Mouse (Mus musculus) adrenal gland, adult 8-10 months (tissue): ENCODE results near the gene Rplp2. TPM values are rescaled to one million over a fixed set of nuclear protein-coding genes. Genes with fewer than 3 reads are reported as not detected.

ENCODE experiments used
- DNase-seq: peaks from one replicate; pipeline ENCODE4 v3.0.0; 2022
- total RNA-seq, 4 experiments: library from RNA; stranded (reverse); gene quantifications; 2 replicates each; pipeline ENCODE4 v1.2.4; 2022

The Rplp2 gene
- total RNA-seq, 4 experiments from 2014 or later: 998 to 1,129 (median 1,024) TPM

DNA sequence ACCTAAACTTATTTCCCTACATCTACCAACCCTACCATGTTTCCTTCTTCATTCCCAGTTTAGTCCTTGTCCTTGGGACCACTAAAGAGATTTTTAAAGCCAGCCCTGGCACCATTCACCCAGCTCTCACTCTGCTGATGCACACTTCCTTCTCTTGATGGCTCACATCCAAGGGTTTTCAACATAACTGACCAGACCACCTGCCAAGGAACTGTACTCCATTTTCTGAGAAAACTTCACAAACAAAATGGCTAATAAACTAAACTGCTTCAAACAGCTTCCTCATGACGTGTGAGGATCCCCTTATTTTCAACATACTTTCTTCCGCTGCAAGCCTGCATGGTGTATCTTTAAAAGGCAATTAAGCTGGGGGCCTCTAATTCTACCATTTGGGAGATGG lies 6.5 kb downstream of the Rplp2 start:
- DNase-seq: no peak

DNA sequence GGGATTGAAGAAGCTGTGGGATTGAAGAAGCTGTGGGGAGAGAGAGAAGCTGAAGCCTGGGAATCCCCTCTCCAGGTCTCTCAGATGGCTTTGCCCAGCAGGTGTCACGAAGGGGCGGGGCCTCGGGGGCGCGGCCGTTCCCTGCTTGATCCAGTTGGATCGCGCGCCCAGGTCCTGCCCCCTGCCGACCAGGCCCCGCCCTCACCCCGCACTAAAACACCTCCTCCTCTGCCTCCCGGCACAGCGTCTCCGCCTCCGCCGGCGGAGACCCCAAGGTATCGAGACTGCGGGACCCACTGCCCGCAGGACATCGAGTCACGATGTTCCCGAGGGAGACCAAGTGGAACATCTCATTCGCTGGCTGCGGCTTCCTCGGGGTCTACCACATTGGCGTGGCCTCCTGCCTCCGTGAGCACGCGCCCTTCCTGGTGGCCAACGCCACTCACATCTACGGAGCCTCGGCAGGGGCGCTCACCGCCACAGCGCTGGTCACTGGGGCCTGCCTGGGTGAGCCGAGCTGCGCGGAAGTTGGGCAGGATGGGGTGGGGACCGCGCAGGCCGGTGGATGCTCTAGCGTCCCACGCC lies 7.9 kb downstream of the Rplp2 start, which contains the start of gene Pnpla2:
TSS of gene Pnpla2 (plus strand) at position 232 of the 585 bp plus-strand sequence.
- DNase-seq: peak; percentile 92

DNA sequence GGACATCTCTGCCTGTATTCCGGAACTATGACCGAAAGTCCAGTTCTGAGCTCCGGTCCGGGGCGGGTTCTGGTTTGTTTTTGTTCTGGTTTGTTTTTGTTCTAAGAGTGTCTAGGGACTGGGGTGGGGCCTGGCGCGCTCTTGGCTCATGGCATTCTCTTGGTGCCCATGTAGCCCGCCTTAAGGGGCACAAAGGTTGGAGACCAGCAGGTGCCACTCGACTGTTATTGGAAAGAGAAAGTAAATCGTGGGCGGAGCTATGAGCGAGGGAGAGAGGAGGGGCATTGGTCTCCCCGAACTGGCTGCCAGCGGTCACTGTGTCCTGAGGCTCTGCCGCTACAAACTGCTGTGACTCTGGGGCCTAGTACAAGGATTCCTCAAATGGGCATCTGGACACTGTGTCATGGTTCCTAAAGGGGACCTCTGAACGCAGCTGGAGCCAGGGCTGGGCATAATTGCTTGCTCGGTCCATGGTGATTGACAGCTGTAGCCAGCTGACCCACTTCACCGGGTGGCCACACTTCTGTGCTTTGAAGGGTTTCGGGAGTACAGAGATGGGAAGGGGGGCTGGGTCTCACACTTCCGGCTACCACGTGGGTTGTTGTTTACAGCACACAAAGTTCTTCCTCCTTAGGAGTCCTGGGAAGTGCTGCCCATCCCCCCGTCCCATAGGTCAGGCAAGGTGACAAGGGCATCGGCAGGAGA lies 8.6 kb downstream of the Rplp2 start:
- peak; percentile 79 for DNase-seq

DNA sequence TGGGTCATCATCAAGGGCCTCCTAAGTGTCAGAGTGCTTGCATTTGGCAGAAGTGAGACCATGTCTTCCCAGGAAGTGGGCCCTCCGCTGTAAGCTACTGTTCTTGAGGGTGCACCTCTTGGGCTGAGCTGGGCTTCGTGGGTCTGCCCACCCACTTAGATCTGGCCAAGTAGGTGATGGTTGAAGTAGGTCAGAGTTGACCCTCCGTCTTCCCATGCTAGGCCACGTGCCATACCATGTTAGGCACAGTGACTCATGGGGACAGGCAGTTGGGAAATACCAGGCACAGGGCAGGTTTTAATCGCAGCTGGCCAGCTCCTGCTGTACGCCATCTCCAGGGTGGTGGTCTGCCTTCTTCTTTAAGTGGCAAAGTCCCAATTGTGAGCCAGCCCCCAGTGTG lies 9.6 kb downstream of the Rplp2 start:
- peak; percentile 45 for DNase-seq

DNA sequence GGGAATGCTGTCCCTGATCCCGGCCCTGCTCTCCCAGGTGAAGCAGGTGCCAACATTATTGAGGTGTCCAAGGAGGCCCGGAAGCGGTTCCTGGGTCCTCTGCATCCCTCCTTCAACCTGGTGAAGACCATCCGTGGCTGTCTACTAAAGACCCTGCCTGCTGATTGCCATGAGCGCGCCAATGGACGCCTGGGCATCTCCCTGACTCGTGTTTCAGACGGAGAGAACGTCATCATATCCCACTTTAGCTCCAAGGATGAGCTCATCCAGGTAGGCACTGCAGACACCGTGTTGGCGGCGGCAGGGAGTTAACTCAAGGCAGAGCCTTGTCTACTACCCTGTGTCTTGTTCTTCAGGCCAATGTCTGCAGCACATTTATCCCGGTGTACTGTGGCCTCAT lies 10.1 kb downstream of the Rplp2 start:
- no peak for DNase-seq

DNA sequence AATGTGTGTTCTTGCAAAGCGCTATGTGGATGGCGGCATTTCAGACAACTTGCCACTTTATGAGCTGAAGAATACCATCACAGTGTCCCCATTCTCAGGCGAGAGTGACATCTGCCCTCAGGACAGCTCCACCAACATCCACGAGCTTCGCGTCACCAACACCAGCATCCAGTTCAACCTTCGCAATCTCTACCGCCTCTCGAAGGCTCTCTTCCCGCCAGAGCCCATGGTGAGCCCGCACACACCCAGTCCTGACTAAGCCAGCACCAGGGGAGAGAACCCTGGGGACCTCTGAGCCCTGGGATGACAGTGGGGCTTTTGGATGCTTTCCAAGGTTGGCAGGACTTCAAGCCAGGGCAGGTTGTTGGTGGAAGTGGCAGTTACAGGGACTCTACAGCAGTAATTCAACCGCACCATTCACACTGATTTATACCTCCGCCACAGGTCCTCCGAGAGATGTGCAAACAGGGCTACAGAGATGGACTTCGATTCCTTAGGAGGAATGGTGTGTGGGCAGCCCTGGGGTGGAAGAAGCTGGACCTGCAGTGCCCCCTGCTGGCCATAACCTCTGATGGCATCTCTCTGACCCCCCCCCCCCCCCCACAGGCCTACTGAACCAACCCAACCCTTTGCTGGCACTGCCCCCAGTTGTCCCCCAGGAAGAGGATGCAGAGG lies 11.0 kb downstream of the Rplp2 start:
- no peak for DNase-seq

DNA sequence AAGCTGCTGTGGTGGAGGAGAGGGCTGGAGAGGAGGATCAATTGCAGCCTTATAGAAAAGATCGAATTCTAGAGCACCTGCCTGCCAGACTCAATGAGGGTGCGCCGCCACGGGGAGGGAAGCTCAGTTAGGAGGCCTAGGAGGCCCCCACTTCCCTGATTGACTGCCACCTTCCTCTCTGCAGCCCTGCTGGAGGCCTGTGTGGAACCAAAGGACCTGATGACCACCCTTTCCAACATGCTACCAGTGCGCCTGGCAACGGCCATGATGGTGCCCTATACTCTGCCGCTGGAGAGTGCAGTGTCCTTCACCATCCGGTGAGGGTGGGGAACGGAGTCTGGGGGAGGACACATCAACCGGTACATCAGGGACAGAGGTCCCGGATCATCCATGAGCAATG lies 11.5 kb downstream of the Rplp2 start:
- peak; percentile 24 for DNase-seq

DNA sequence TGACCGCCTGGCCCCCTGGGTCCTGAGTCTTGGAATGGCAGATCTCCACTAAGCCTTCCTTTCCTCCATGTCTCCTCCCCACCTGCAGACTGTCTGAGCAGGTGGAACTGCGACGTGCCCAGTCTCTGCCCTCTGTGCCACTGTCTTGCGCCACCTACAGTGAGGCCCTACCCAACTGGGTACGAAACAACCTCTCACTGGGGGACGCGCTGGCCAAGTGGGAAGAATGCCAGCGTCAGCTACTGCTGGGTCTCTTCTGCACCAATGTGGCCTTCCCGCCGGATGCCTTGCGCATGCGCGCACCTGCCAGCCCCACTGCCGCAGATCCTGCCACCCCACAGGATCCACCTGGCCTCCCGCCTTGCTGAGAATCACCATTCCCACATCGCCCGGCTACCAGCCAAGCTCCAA lies 12.1 kb downstream of the Rplp2 start:
- DNase-seq: peak; percentile 45

DNA sequence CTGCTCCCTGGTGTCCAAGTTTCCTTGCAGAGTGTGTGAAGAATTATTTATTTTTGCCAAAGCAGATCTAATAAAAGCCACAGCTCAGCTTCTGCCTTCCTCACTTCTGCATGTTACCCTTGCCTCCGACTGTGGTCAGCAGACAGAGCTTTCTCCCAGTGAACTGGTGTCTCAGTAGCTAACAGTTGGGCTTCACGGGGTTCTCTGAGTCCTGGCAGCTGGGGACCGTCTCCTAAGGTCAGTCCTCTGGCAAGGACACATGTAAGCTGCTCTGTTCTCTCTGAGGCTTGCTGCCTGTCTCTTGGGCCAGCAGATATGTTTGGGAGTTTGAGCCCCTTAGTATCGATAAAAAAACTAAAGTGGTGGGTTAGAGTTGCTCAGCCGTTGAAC lies 12.8 kb downstream of the Rplp2 start:
- no peak for DNase-seq

DNA sequence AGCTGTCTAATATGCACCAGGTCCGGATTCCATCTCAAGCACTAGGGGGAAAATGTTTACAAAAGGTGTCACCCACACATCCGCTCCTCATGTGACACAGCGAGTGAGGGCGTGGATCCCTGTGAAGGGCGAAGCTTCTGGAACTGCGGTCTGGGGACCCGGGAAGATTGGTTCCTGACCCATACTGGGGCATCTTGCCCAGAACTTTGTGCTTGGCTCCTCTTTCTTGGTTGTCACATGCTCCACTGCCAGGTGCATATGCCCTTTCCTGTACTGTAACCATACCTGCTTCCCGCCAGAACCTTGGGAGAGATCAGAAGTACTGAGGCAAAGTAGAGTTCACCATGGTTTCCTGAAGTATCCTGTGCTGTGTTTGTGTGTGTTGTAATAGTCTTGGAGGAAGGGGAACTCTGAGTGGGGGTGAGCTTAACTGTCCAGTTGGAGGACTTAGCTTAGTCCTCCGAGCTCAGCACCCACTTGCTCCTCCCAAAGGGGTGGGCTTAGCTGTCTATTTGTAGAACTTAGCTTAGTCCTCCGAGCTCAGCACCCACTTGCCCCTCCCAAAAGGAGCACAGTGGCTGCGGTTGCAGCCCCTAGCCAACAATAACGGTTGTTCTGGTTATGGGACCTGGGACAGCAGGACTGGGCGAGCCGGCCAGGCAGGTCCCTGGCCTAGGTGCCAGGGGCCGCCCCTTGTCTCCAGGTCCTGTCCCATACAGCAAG lies 13.4 kb downstream of the Rplp2 start, which contains the start of gene Cracr2b:
TSS of gene Cracr2b (plus strand) at position 704 of the 723 bp plus-strand sequence.
- peak; percentile 25 for DNase-seq

DNA sequence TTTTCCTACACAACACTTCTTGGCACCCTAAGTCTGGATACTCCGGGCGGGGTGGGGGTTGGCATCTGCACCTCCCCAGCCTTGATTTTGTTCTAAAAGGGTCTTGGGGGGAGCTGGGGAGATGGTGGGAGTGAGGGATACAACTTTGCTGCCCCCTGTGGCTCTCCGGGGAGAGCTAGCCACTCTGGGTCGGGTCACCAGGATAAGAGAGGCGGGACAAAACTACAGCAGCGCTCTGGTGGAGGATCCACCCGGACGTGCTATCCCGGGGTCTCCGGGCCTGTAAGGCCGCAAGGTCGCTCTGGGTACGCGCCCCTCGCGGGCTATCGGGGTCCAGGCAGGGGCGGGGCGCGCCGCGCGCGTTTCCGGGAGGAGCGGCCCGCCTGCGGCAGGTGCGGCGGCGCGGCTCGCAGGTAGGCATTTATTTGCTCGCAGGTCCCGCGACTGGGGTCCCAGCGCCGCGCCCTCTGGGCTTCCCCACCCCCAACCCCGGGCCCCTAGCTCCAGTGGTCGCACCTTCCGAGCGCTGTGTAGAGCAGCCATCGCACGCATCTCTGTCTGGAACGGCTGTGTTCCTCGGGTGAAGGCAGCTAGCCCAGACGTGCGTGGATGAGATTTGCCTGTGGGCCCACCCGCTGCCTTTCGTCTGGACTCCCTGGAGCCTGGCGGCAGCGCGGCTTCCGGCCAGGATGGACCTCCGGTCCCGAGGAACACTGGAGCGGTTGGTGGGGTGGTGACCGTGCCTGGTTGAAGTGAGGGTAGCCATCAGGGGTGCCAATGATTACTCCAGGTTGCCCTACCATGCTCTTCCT lies 14.6 kb downstream of the Rplp2 start:
- peak; percentile 23 for DNase-seq

DNA sequence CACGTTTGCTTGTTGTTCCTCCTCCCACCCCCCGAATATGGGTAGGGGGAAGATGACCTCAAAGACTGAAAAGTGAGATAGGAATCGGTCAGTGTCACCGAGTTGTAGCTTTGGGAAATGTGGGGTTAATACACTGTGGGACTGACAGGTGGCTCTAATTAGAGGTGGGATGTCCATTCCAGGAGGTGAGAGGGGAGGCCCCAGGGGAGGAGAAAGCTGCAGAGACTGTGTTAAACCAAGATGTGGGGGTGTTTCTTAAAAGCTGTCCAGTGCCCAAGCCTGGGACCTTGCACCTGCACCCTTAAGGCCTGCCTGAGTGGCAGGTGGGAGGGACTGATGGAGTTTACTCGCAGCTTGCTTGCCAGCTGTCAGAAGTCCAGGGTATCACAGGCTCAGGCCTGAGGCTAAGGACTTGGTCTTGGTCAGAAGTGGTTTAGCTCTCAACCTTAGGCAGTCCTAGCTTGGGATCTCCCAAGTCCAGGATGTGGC lies 15.2 kb downstream of the Rplp2 start:
- peak; percentile 18 for DNase-seq

DNA sequence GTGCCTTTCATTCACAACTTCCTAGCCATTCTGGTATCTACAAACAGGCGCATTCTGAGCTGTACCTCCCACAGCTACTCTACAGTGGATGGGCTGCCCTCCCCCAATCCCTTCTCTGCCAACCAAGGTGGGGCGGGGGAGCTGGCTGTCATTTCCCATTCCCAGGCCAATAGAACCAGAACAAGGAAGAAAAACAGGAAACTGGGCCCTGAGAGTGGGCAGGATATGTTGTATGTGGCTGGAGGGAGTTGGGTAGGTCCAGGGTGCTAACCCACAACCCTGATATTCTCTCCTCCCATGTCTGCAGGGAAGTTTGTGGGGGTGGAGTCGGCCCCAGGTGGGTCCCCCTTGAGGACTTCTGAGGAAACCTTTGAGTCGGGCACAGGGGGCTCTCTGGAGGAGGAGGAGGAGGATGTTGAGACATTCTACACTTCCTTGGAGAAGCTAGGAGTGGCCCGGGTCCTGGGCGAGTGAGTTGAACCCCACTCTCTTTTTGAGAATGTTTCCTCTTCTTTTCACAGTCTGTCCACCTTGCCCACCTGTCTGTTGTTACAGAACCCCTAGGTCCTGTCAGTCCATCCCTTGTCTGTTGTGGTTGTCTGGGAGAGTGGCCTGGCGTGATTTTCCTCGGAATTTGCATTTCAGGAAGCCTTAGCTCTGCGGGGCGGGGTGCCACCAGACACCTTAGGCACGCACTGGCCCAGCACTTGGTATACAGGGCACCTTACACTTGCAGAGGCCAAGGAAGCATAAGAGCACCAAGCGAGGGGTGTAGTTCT lies 16.8 kb downstream of the Rplp2 start:
- peak; percentile 57 for DNase-seq

DNA sequence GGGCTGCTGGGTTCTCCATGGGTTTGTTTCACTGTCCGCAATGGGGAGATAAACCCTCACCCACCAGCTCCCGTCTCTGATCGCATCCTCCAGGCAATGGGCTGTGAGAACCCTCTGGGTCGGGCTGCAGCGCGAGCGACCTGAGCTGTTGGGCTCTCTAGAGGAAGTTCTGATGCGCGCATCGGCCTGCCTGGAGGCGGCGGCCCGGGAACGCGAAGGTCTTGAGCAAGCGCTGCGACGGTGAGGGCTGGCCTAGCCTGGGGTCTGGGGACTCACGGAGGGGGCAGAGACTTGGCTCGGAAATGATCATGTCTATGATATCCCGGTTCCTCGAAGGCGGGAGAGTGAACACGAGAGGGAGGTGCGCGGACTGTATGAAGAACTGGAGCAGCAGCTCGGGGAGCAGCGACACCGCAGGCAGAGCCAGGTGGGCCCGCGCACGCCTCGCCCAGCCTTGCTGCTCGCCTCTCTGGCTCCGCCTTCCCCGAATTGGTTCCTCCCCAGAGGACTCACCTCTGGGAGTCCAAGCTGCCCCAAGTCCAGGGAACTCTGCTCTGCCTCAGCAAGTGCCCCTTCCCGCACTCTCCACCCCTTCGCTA lies 17.5 kb downstream of the Rplp2 start:
- peak; percentile 26 for DNase-seq

DNA sequence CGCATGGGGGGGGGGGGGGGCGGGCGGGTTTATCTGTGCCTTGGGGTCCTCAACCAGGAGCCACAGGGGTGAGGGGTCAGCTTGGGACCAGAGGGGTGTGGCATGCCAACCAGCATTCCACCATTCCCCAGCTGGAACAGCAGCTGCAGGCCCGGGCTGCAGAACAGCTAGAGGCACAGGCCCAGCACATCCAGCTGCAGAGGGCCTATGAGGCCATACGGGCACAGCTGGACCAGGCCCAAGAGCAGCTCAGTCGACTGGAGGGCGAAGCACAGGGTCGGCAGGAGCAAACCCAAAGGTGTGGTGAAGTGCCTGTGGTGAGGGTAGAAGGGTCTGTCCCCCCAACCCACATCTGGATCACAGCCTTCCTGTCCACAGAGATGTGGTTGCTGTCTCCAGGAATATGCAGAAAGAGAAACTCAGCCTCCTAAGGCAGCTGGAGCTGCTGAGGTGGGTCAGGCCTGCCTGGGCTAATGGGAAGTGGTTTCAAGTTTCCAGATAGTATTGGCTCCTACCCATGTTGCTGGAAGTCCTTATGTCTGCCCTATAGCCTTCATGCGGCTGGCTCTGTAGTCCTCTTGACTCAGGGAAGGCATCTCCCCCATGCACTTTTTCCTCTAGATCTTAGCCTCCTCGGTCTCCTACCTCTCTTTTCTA lies 18.3 kb downstream of the Rplp2 start:
- DNase-seq: peak; percentile 28

DNA sequence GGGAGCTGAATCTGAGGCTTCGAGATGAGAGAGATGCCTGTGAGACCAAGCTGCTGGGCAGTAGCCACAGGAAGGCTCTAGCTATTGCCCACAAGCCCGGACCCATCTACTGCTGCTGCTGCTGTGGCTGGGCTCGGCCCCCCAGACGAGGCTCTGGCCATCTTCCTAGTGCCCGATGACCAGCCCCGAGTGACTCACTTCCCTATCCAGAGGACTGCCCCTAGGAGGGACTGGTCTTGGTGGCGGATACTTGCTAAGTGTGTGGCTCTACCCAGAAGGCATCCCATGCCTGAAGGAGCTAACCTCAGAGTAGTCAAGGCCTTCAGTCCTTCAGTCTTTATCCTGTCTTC lies 18.9 kb downstream of the Rplp2 start:
- DNase-seq: peak; percentile 54

DNA sequence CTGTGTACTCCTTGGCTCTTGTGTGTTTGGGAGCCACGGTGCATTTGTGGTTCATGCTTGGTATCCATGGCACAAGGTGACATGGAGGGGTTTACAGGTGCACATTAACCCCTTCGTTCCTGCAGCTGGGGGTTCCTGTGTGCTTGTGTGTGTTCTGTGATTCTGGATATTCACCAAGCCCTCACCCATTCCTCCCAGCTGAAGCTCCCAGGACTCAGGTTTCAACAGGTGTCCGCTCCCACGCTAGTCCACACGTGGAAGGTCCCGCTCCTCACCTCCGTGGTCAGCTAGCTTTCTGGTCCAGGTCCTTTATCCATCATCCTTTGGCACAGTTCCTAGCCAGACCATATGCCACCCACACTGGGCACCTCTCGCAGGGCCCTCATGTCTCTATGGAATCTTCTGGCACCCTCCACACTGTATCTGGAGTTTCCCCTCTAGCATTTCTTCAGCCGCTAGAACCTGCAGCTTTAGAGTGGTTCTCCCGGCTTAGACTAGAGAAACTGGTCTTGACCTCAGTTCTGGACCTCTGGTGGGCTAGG lies 19.5 kb downstream of the Rplp2 start:
- DNase-seq: peak; percentile 38

DNA sequence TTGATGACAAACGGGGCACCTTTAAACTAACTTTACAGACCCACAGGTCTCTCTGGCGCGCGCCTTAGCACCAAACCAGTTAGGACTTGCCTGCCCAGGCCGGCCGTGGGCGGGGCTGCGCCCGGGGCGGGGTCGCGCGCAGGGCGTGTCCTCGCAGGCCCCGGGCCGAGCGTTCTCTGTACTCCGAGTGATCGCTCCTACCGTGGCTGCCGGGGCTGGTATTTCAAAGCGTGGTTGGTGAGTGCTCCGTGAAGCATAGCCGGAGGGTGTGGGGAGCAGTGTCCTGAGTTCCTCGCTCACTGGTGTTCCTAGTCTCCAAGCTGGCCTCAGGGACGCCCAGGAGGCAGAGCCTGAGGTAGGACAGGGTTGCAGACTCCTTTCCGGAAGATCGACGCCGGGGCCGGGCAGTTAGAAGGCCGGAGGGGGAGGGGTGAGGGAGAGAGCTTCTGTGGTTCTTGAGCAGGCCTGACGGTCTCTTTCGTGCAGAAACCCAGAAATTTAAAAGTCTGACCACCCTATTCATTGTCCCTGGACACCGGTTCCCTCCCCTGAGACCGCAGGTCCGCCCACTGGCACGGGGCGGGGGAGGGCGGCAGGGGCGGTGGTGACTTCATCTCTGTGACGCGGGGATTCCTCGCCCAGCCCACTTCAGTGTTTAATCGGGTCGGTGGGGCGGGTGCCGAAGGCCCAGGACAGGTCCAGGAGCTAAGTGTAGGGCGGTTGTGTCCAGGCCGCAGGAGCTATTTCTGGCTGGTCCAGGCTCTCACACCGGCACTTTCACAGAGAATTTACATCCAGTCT lies 20.3 kb downstream of the Rplp2 start, which contains the start of gene Cd151:
TSS of gene Cd151 (plus strand) at position 163 of the 801 bp plus-strand sequence.
- DNase-seq: peak; percentile 89

DNA sequence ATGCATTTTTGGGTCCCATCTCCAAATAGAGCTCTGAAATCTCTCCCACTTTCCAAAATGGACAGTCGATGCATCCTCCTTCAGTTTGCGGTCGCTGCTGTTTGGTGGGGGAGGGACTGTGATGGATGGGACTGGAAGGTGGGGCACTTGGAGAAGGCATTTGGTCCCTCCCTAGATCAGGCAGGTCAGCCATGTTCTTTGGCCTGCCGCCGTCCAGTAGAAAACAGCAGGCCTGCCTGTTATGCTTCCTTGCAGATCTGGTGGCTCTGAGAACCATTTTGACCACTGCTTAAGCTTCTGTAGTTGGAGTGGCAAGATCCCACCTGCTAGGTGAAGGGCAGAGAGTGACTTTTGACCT lies 21.0 kb downstream of the Rplp2 start:
- DNase-seq: peak; percentile 56
